Comparison of ENCODE assay signal across 25 mouse cellular contexts in genomic region chr4:57011454-57012046, GRCm38 (mm10). TPM values are rescaled to one million over a fixed set of nuclear protein-coding genes. Genes with fewer than 3 reads are reported as not detected.
DNase-seq lines count a peak whose midpoint lies in the region; ATAC-seq and TF ChIP-seq lines count a peak whose summit lies in the region.
"Had no signal": no experiment of that assay in that cellular context is flagged by ENCODE, and none has a peak within 500 bp of the region (broad histone marks: within the 10 kb centered on the region; RNA-seq: fewer than 3 reads in every experiment).

No protein-coding gene starts in this region.

- no peak overlapping the region for H3K27ac ChIP-seq in intestine, embryonic 15.5 days
- no peak overlapping the region for H3K27ac ChIP-seq in intestine, postnatal 0 days (ENCODE audit: low read depth, low read length)
- H3K27ac ChIP-seq in left cerebral cortex, adult 2 months = no peak overlapping the region
- H3K27ac ChIP-seq: embryonic facial prominence, embryonic 10.5 days; embryonic facial prominence, embryonic 13.5 days; forebrain, embryonic 10.5 days; forebrain, embryonic 13.5 days; hindbrain, embryonic 12.5 days; hindbrain, embryonic 15.5 days had no signal

- peak; percentile 59 for ATAC-seq in intestine, embryonic 15.5 days
- ATAC-seq in intestine, postnatal 0 days = no peak
- ATAC-seq in megakaryocyte progenitor cell, adult 5-6 weeks (replicated peaks; ENCODE audit: poor library complexity) = peak; percentile 61
- ATAC-seq: Patski had no signal

- no peaks in the 10 kb centered on the region; the same call in 1 of the 2 replicates for H3K27me3 ChIP-seq in intestine, embryonic 15.5 days (replicated peaks)
- no peaks in the 10 kb centered on the region for H3K27me3 ChIP-seq in intestine, postnatal 0 days (replicated peaks; ENCODE audit: control insufficient read depth, insufficient read depth, low read length)
- H3K27me3 ChIP-seq: forebrain, embryonic 13.5 days; hindbrain, embryonic 15.5 days had no signal

- H3K4me2 ChIP-seq in intestine, embryonic 15.5 days (replicated peaks) = no peak overlapping the region
- no peak overlapping the region for H3K4me2 ChIP-seq in intestine, postnatal 0 days (replicated peaks; ENCODE audit: low read depth)
- H3K4me2 ChIP-seq: embryonic facial prominence, embryonic 13.5 days; forebrain, embryonic 13.5 days; heart, embryonic 11.5 days; hindbrain, embryonic 12.5 days; hindbrain, embryonic 15.5 days had no signal

- intact Hi-C loops in left cerebral cortex, adult 2 months (cut with DNase I) = no loop called here

- H3K9ac ChIP-seq in intestine, embryonic 15.5 days = no peak overlapping the region
- H3K9ac ChIP-seq in intestine, postnatal 0 days (ENCODE audit: low read depth, low read length) = no peak overlapping the region
- H3K9ac ChIP-seq: embryonic facial prominence, embryonic 13.5 days; forebrain, embryonic 13.5 days; hindbrain, embryonic 12.5 days; hindbrain, embryonic 15.5 days had no signal

- no peak overlapping the region for H3K4me3 ChIP-seq in intestine, embryonic 15.5 days (replicated peaks)
- H3K4me3 ChIP-seq in intestine, postnatal 0 days (ENCODE audit: low read depth, low read length) = no peak overlapping the region
- H3K4me3 ChIP-seq in left cerebral cortex, adult 2 months = no peak overlapping the region
- H3K4me3 ChIP-seq: embryonic facial prominence, embryonic 10.5 days; embryonic facial prominence, embryonic 13.5 days; erythroblast, embryonic 14.5 days; forebrain, embryonic 10.5 days; forebrain, embryonic 13.5 days; hindbrain, embryonic 12.5 days; hindbrain, embryonic 15.5 days had no signal

- 60% methylated on average over 8 of the region's 8 CpGs for WGBS in intestine, embryonic 15.5 days
- WGBS in intestine, postnatal 0 days = 60% methylated on average over 8 of the region's 8 CpGs

- no peaks in the 10 kb centered on the region for H3K36me3 ChIP-seq in intestine, embryonic 15.5 days
- H3K36me3 ChIP-seq in intestine, postnatal 0 days (ENCODE audit: control insufficient read depth, insufficient read depth) = no peaks in the 10 kb centered on the region
- H3K36me3 ChIP-seq: embryonic facial prominence, embryonic 10.5 days; embryonic facial prominence, embryonic 13.5 days; forebrain, embryonic 10.5 days; hindbrain, embryonic 12.5 days; hindbrain, embryonic 15.5 days had no signal

- DNase-seq in fat pad, adult 2 months (ENCODE audit: extremely low read depth, low read depth, low spot score) = peak; percentile 10
- DNase-seq in left cerebral cortex, adult 2 months (ENCODE audit: extremely low spot score in 1 of 2, low spot score in 2 of 2) = no peak
- DNase-seq in adrenal gland, postnatal 10 days = no peak
- no peak for DNase-seq in lung, postnatal 4 days
- DNase-seq: adrenal gland, postnatal 14 days; cerebellum, adult 11 months; cerebellum, adult 2 months; cerebellum, adult 9-11 months; embryo, embryonic 11 days; gastrocnemius, postnatal 36 days; heart, adult 11 months had no signal

- H3K4me1 ChIP-seq in intestine, embryonic 15.5 days (replicated peaks) = no peaks in the 10 kb centered on the region
- no peaks in the 10 kb centered on the region for H3K4me1 ChIP-seq in intestine, postnatal 0 days (replicated peaks; ENCODE audit: control insufficient read depth, insufficient read depth, low read length)
- H3K4me1 ChIP-seq: hindbrain, embryonic 15.5 days had no signal

- no peaks in the 10 kb centered on the region for H3K9me3 ChIP-seq in intestine, embryonic 15.5 days
- no peaks in the 10 kb centered on the region for H3K9me3 ChIP-seq in intestine, postnatal 0 days (ENCODE audit: control insufficient read depth)
- H3K9me3 ChIP-seq: embryonic facial prominence, embryonic 10.5 days; embryonic facial prominence, embryonic 13.5 days; forebrain, embryonic 10.5 days; forebrain, embryonic 13.5 days; hindbrain, embryonic 12.5 days; hindbrain, embryonic 15.5 days had no signal

- no peak for TF ChIP-seq CTCF in intestine, postnatal 0 days (IDR thresholded peaks at IDR 0.05; ENCODE audit: low read depth)
- no peak for TF ChIP-seq CTCF in left cerebral cortex, adult 2 months (IDR thresholded peaks at IDR 0.05)

RNA-seq across cellular contexts. Expression of gene Frrs1l, which starts 21.4 kb away (rescaled TPM):
- 0.78 and 0.92 TPM in 2 replicates for polyA plus RNA-seq in intestine, embryonic 15.5 days (2015; fragmentation: Nextera tagmentation; extraction: Ambion mirVana)
- 0.18 TPM in 2 replicates for polyA plus RNA-seq in intestine, postnatal 0 days (2015; fragmentation: Nextera tagmentation; extraction: Ambion mirVana)
- not detected in 2 replicates for total RNA-seq in megakaryocyte progenitor cell, adult 5-6 weeks (2015)
- not detected in 2 replicates for total RNA-seq in megakaryocyte progenitor cell, adult 5-6 weeks (2017)
- total RNA-seq in left cerebral cortex, adult 2 months (2021) = 100 to 1,000 TPM; 204 to 212 TPM
- total RNA-seq in adrenal gland, postnatal 10 days (2021) = under 1 TPM; 0.27 to 0.61 TPM
- total RNA-seq: gastrocnemius, postnatal 36 days; hematopoietic stem cell, adult 5-6 weeks had no signal
- polyA plus RNA-seq: erythroblast, embryonic 14.5 days; heart, postnatal 0 days; Patski had no signal

Comparison
In these comparisons a context has a peak if more than half of its experiments do, and no peak if none do; other contexts are left out.
1. RNA of gene Frrs1l, which starts 21.4 kb away (total RNA-seq): 204 to 212 TPM in left cerebral cortex, adult 2 months; 0.27 to 0.61 TPM in adrenal gland, postnatal 10 days and not detected in megakaryocyte progenitor cell, adult 5-6 weeks; every median in the first group is over 100 times any median in the second.